Comparison of ENCODE assay signal across 9 mouse cellular contexts in the genomic region with DNA sequence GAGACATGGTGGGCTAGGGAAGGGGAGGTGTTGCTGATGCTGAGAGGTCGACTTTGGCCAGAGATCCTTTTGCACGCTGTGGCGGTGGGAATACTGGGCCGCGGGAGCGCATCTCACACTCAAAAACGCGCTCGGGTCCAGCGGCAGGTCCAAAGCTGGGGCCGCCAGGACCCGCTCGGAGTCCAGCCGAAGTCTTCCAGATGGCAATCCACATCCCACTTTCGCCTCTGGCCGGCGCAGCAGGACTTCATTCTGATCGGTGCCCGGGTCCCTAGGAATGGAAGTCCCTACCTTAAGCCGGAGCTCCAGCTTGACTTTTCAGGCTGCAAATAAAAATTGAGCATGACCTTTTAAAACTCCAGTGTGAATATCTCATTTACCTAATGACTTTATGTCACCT. TPM values are rescaled to one million over a fixed set of nuclear protein-coding genes. Genes with fewer than 3 reads are reported as not detected.
DNase-seq lines count a peak whose midpoint lies in the region; ATAC-seq and TF ChIP-seq lines count a peak whose summit lies in the region.
"Had no signal": no experiment of that assay in that cellular context is flagged by ENCODE, and none has a peak within 500 bp of the region (broad histone marks: within the 10 kb centered on the region; RNA-seq: fewer than 3 reads in every experiment).

No protein-coding gene starts in this region.

- H3K27ac ChIP-seq in heart, embryonic 10.5 days = peak overlapping the region; percentile 79
- peak overlapping the region; percentile 75 for H3K27ac ChIP-seq in kidney, postnatal 0 days
- peak overlapping the region; percentile 60 for H3K27ac ChIP-seq in midbrain, embryonic 12.5 days (replicated peaks)

- TF ChIP-seq CTCF in kidney, postnatal 0 days (IDR thresholded peaks at IDR 0.05; ENCODE audit: low read depth) = 0 out of 2 replicates have a peak, but pooled peaks have one; percentile 16

- 0 out of 2 replicates have a peak, but pooled peaks have one; percentile 22 for ATAC-seq in frontal cortex, adult (ENCODE audit: low TSS enrichment)
- 0 out of 2 replicates have a peak, but pooled peaks have one; percentile 12 for ATAC-seq in kidney, postnatal 0 days (replicated peaks; ENCODE audit: low FRiP score, low read depth)
- ATAC-seq in midbrain, embryonic 12.5 days (ENCODE audit: low FRiP score, low read depth) = peak; percentile 35; the same call in 1 of the 2 replicates

- peak overlapping the region; percentile 79 for H3K4me2 ChIP-seq in kidney, postnatal 0 days (ENCODE audit: low read length)
- H3K4me2 ChIP-seq in midbrain, embryonic 12.5 days (replicated peaks) = peak overlapping the region; percentile 81

- H3K4me1 ChIP-seq in heart, embryonic 10.5 days = peaks cover 32% of the 10 kb centered on the region
- 0 out of 2 replicates have a peak, but pooled peaks cover 3% of the 10 kb centered on the region for H3K4me1 ChIP-seq in kidney, postnatal 0 days (replicated peaks; ENCODE audit: insufficient read depth, low read length)
- peaks cover 31% of the 10 kb centered on the region for H3K4me1 ChIP-seq in midbrain, embryonic 12.5 days

- H3K4me3 ChIP-seq in heart, embryonic 10.5 days = peak overlapping the region; percentile 62
- H3K4me3 ChIP-seq in kidney, postnatal 0 days (replicated peaks; ENCODE audit: low read depth, low read length) = peak overlapping the region; percentile 45
- peak overlapping the region; percentile 39 for H3K4me3 ChIP-seq in midbrain, embryonic 12.5 days

- no peaks in the 10 kb centered on the region for H3K9me3 ChIP-seq in heart, embryonic 10.5 days
- H3K9me3 ChIP-seq in kidney, postnatal 0 days (replicated peaks; ENCODE audit: low read length) = no peaks in the 10 kb centered on the region
- no peaks in the 10 kb centered on the region for H3K9me3 ChIP-seq in midbrain, embryonic 12.5 days

- no peaks in the 10 kb centered on the region for H3K36me3 ChIP-seq in heart, embryonic 10.5 days
- H3K36me3 ChIP-seq in kidney, postnatal 0 days (ENCODE audit: insufficient read depth, low read length) = no peaks in the 10 kb centered on the region
- H3K36me3 ChIP-seq in midbrain, embryonic 12.5 days = no peaks in the 10 kb centered on the region

- peak overlapping the region; percentile 61 for H3K9ac ChIP-seq in kidney, postnatal 0 days (ENCODE audit: low read depth, low read length)
- peak overlapping the region; percentile 53 for H3K9ac ChIP-seq in midbrain, embryonic 12.5 days (replicated peaks)

- no peak for DNase-seq in frontal cortex, postnatal 10 days (ENCODE audit: low spot score in 2 of 2)
- peak; percentile 54 for DNase-seq in adrenal gland, postnatal 25 days
- DNase-seq in heart, embryonic 10.5 days (ENCODE audit: low spot score) = no peak
- peak; percentile 75 for DNase-seq in kidney, postnatal 0 days (ENCODE audit: low spot score)
- no peak for DNase-seq in thymus, adult 18-20 months
- no peak for DNase-seq in ovary, adult 18-20 months (ENCODE audit: low spot score)

- WGBS in heart, embryonic 10.5 days = under 1% methylated on average over 20 of the region's 20 CpGs
- WGBS in kidney, postnatal 0 days = 3% methylated on average over 20 of the region's 20 CpGs
- WGBS in midbrain, embryonic 12.5 days = 1% methylated on average over 20 of the region's 20 CpGs

- peaks cover 9% of the 10 kb centered on the region for H3K27me3 ChIP-seq in heart, embryonic 10.5 days (ENCODE audit: insufficient read depth, poor library complexity, severe bottlenecking)
- H3K27me3 ChIP-seq in kidney, postnatal 0 days (ENCODE audit: insufficient read depth, low read length) = no peaks in the 10 kb centered on the region
- peaks cover 44% of the 10 kb centered on the region for H3K27me3 ChIP-seq in midbrain, embryonic 12.5 days

RNA-seq across cellular contexts. Expression of gene Meis2, which starts 9.8 kb away (rescaled TPM):
- 258 and 277 TPM in 2 replicates for total RNA-seq in adrenal gland, postnatal 25 days (2021)
- polyA plus RNA-seq in heart, embryonic 10.5 days (2016; fragmentation: Nextera tagmentation; extraction: Ambion mirVana) = 45.2 and 62.7 TPM in 2 replicates
- 52.8 and 60.4 TPM in 2 replicates for polyA plus RNA-seq in kidney, postnatal 0 days (2015; fragmentation: Nextera tagmentation; extraction: Ambion mirVana)
- 76.1 and 92.1 TPM in 2 replicates for polyA plus RNA-seq in midbrain, embryonic 12.5 days (2016; fragmentation: Nextera tagmentation; extraction: Ambion mirVana)
- total RNA-seq: common myeloid progenitor, adult 5-6 weeks had no signal

Comparison
In these comparisons a context has a peak if more than half of its experiments do, and no peak if none do; other contexts are left out.
1. DNase-seq: peak in adrenal gland, postnatal 25 days (single experiment) and kidney, postnatal 0 days (single experiment); none in frontal cortex, postnatal 10 days (0 of 2), heart, embryonic 10.5 days (single experiment), thymus, adult 18-20 months (0 of 2) and ovary, adult 18-20 months (single experiment).
2. Peak in every context shown above with its lines, with median percentiles within 50 percentile points of each other: ATAC-seq, H3K27ac ChIP-seq and H3K4me3 ChIP-seq.